Mouse (Mus musculus): ENCODE measurements around the gene Olfr320. TPM values are rescaled to one million over a fixed set of nuclear protein-coding genes. Genes with fewer than 3 reads are reported as not detected.
"Not testable (repeated sequence)": the region's sequence is repeated elsewhere in the genome, so short reads cannot be mapped to it uniquely, and the experiment has no call there.

The Olfr320 gene
- polyA plus RNA-seq, 1 experiment = not detected

- H3K27me3 ChIP-seq (replicated peaks) = peaks cover 1% of the 10 kb centered on the region
- H3K9me3 ChIP-seq = no peaks in the 10 kb centered on the region
- H3K4me3 ChIP-seq (replicated peaks) = no peak within 1 kb of the TSS
- H3K36me3 ChIP-seq (replicated peaks; ENCODE audit: low read length) = peaks cover 9% of the 10 kb centered on the region
- H3K4me1 ChIP-seq = peaks cover 7% of the 10 kb centered on the region; the same call in 1 of the 2 replicates
- TF ChIP-seq FLI1 (IDR thresholded peaks at IDR 0.05; ENCODE audit: low read length) (no peak), GATA1 (IDR thresholded peaks at IDR 0.05; ENCODE audit: borderline replicate concordance, low read length) (no peak)
These were observed 22.3 kb upstream of the Olfr320 start, which contains the start of gene Olfr322 for GRCm38 (mm10) chr11:58658596-58658995. Gene Olfr322, plus strand, starts transcription at chr11:58658782.

- Histone ChIP-seq H3K4me1 (0 out of 2 replicates have a peak, but pooled peaks cover 3% of the 10 kb centered on the region), H3K36me3 (replicated peaks; ENCODE audit: low read length) (no peaks in the 10 kb centered on the region), H3K9me3 (no peaks in the 10 kb centered on the region), H3K27me3 (replicated peaks) (peaks cover 3% of the 10 kb centered on the region), H3K4me3 (replicated peaks) (no peak overlapping the region)
- TF ChIP-seq GATA1 (IDR thresholded peaks at IDR 0.05; ENCODE audit: borderline replicate concordance, low read length) (no peak), FLI1 (IDR thresholded peaks at IDR 0.05; ENCODE audit: low read length) (no peak)
These were observed 11.6 kb upstream of the Olfr320 start for GRCm38 (mm10) chr11:58669252-58669651.

DNA sequence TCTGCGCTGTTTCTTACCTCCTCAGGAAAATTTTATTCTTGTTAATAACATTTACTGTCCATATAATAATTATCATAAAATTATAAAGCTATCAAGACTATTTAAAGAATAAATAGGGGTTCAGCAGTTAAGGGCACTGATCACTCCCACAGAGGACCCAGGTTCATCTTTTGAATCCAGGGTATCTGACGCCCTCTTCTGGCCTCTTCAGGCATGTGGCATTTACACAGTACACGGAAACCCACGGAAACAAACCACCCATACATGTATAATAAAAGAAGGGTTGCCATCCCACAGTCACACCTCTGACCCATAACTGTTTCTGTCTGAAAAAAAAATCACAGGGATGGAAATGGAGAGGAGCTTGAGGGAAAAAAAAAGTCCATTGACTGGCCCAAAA, 9.1 kb upstream of the Olfr320 start:
- Histone ChIP-seq H3K4me1 (0 out of 2 replicates have a peak, but pooled peaks cover 3% of the 10 kb centered on the region), H3K36me3 (replicated peaks; ENCODE audit: low read length) (no peaks in the 10 kb centered on the region), H3K9me3 (no peaks in the 10 kb centered on the region), H3K4me3 (replicated peaks) (no peak overlapping the region), H3K27me3 (replicated peaks) (no peaks in the 10 kb centered on the region)
- TF ChIP-seq FLI1 (IDR thresholded peaks at IDR 0.05; ENCODE audit: low read length) = no peak
- TF ChIP-seq GATA1 (IDR thresholded peaks at IDR 0.05; ENCODE audit: borderline replicate concordance, low read length) = no peak

DNA sequence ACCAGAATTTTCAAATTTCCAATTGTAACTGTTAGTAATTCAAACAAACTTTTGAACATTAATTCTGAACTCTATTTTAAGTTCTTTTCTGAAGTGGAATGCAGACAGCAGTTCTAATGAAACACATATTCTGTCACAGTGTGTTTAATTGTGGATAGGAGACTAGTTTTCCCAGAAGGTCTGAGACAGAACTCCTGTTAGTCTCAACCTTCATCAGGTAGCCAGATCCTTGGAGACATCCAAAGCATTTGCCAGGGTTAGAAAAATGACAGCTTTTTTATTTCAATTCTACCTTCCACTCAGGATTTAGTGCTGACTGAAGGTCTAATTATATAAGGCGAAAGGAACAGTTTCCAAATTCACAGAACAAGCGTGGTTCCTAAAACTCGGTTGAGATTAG, 18.0 kb downstream of the Olfr320 start, which contains the start of gene Olfr319:
Olfr319 (plus strand) TSS at position 301 of the 400 bp plus-strand sequence.
- Histone ChIP-seq H3K4me3 (replicated peaks) (no peak within 1 kb of the TSS), H3K36me3 (replicated peaks; ENCODE audit: low read length) (no peaks in the 10 kb centered on the region), H3K27me3 (replicated peaks) (no peaks in the 10 kb centered on the region), H3K4me1 (0 out of 2 replicates have a peak, but pooled peaks cover 8% of the 10 kb centered on the region), H3K9me3 (peaks cover 19% of the 10 kb centered on the region)
- no peak for TF ChIP-seq FLI1 (IDR thresholded peaks at IDR 0.05; ENCODE audit: low read length)

GRCm38 (mm10) chr11:58709086-58709485, 28.2 kb downstream of the Olfr320 start:
- no peaks in the 10 kb centered on the region for H3K36me3 ChIP-seq (replicated peaks; ENCODE audit: low read length)
- no peak overlapping the region for H3K4me3 ChIP-seq (replicated peaks)
- no peak for TF ChIP-seq GATA1 (IDR thresholded peaks at IDR 0.05; ENCODE audit: borderline replicate concordance, low read length)
- TF ChIP-seq FLI1 (IDR thresholded peaks at IDR 0.05; ENCODE audit: low read length) = no peak
- no peaks in the 10 kb centered on the region for H3K4me1 ChIP-seq
- H3K27me3 ChIP-seq (replicated peaks) = peaks cover 2% of the 10 kb centered on the region
- no peaks in the 10 kb centered on the region for H3K9me3 ChIP-seq

DNA sequence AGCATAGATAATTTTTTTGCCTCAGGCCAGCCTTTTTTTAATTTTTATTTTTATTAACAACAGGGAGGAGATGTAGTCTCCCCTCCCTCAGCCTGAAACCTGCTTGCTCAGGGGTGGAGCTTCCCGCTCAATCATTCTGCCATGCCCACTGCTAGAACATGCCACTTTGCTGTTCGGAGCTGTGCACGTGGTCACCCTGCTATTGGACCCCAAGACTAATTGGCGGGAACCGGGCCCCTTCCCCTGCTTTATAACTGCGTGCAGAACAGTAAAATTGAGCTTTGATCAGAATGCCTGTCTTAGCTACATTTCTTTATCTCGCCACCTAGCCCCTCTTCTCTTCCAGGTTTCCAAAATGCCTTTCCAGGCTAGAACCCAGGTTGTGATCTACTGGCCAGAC, 36.8 kb downstream of the Olfr320 start:
- not testable (repeated sequence) for H3K27me3 ChIP-seq (replicated peaks)

DNA sequence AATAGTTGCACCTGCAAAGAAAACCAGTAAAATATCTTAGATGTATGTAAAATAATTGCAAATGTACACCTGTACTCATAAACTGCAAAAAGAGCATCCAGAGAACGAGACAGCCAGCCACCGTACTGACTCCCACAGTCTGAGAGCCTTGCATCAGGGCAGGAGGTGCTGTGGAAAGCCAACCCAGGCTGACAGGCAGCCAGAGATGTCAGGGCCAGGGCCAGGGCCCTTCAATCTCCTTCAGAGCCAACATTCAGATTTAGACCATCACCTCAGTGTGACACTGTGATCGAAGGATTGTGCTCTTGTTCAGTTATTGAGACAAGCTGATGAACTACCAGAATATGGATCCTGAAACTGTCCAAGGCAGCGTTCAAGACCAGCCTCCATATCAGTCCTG, 38.8 kb downstream of the Olfr320 start:
- Histone ChIP-seq H3K36me3 (replicated peaks; ENCODE audit: low read length) (no peaks in the 10 kb centered on the region), H3K4me1 (no peaks in the 10 kb centered on the region), H3K4me3 (replicated peaks) (no peak overlapping the region), H3K9me3 (no peaks in the 10 kb centered on the region), H3K27me3 (replicated peaks) (no peaks in the 10 kb centered on the region)
- TF ChIP-seq GATA1 (IDR thresholded peaks at IDR 0.05; ENCODE audit: borderline replicate concordance, low read length) (no peak), FLI1 (IDR thresholded peaks at IDR 0.05; ENCODE audit: low read length) (no peak)

More for the DNA sequence above, 36.8 kb downstream of the Olfr320 start:
- H3K9me3 ChIP-seq; H3K36me3 ChIP-seq (replicated peaks; ENCODE audit: low read length); H3K4me3 ChIP-seq (replicated peaks); H3K4me1 ChIP-seq: not testable (repeated sequence)

DNA sequence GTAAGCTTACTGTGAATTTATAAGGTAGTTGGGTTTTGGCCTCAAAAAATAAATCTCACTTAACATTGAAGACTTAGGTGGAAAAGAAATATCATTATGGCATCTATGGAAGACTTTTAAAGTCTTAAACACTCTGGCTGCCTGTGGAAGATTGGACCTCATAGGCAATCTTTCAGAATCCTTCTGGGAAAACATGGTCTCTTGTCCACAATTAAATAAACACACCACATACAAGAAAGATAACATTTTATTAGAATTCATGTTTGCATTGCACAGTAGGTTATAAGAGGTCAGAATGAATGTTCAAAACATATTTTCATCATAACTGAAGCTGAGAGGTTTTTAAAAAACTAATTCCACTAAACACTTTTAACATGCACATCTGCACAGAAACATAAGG, 43.0 kb downstream of the Olfr320 start, which contains the start of gene Olfr318:
Olfr318 (minus strand) TSS at position 101 of the 400 bp plus-strand sequence.
- Histone ChIP-seq H3K9me3 (no peaks in the 10 kb centered on the region), H3K27me3 (replicated peaks) (no peaks in the 10 kb centered on the region), H3K36me3 (replicated peaks; ENCODE audit: low read length) (no peaks in the 10 kb centered on the region), H3K4me3 (replicated peaks) (no peak within 1 kb of the TSS), H3K4me1 (no peaks in the 10 kb centered on the region)
- no peak for TF ChIP-seq FLI1 (IDR thresholded peaks at IDR 0.05; ENCODE audit: low read length)
- no peak for TF ChIP-seq GATA1 (IDR thresholded peaks at IDR 0.05; ENCODE audit: borderline replicate concordance, low read length)

DNA sequence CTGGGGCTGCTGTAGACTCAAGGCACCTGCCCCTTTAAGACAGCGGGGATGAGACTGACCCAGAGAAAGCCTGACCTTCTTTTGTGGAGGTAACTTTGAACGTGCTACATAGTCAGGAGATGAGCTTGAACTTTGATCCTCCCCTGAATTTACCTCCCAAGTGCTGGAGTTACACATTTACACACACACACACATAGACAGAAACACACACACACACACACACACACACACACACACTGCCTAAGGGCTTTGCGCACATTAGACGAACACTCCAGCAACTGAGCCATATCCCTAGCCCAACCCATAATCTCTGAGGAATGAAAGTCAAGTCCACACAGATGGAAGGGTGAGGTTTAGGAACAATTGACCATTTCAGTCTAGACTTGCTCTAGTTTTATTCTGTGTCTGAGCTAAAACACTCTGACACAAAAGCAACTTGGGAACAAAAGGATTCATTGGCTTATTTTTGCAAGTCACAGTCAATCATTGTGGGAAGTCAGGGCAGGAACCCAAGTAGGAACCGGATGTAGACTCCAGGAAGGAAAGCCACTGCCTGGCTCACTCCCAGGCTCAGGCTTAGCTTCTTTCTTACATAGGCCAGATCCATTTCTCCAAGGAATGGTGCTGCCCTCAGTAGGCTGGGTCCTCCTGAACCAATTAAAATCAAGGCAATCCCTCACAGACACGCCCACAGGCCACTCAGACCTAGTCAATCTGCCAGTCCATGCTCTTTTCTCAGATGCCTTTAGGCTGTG, 47.2 kb downstream of the Olfr320 start:
- H3K36me3 ChIP-seq (replicated peaks; ENCODE audit: low read length); H3K9me3 ChIP-seq; H3K4me3 ChIP-seq (replicated peaks); H3K27me3 ChIP-seq (replicated peaks); H3K4me1 ChIP-seq: not testable (repeated sequence)

- no peak overlapping the region for H3K4me3 ChIP-seq (replicated peaks)
- H3K27me3 ChIP-seq (replicated peaks) = peaks cover 10% of the 10 kb centered on the region
These were observed 52.5 kb downstream of the Olfr320 start for GRCm38 (mm10) chr11:58733372-58733771.

More at GRCm38 (mm10) chr11:58733372-58733771, 52.5 kb downstream of the Olfr320 start:
- H3K9me3 ChIP-seq = no peaks in the 10 kb centered on the region
- no peaks in the 10 kb centered on the region for H3K4me1 ChIP-seq
- no peak for TF ChIP-seq FLI1 (IDR thresholded peaks at IDR 0.05; ENCODE audit: low read length)
- no peak for TF ChIP-seq GATA1 (IDR thresholded peaks at IDR 0.05; ENCODE audit: borderline replicate concordance, low read length)
- no peaks in the 10 kb centered on the region for H3K36me3 ChIP-seq (replicated peaks; ENCODE audit: low read length)

Other genes starting within 250 kb of the Olfr320 start
- gene Gm12253, start 248.5 kb upstream of the Olfr320 start, polyA plus RNA-seq (2012; ENCODE audit: insufficient read depth, low replicate concordance) = not detected in 2 replicates
- not detected in 2 replicates for gene Lypd9, start 228.2 kb upstream of the Olfr320 start, polyA plus RNA-seq (2012; ENCODE audit: insufficient read depth, low replicate concordance)
- gene Olfr30, start 218.8 kb upstream of the Olfr320 start, polyA plus RNA-seq (2012; ENCODE audit: insufficient read depth, low replicate concordance) = not detected in 2 replicates
- not detected in 2 replicates for gene Olfr332, start 188.5 kb upstream of the Olfr320 start, polyA plus RNA-seq (2012; ENCODE audit: insufficient read depth, low replicate concordance)
- not detected in 2 replicates for gene Olfr331, start 178.5 kb upstream of the Olfr320 start, polyA plus RNA-seq (2012; ENCODE audit: insufficient read depth, low replicate concordance)
- gene Olfr330, start 146.3 kb upstream of the Olfr320 start, polyA plus RNA-seq (2012; ENCODE audit: insufficient read depth, low replicate concordance) = not detected in 2 replicates
- not detected in 2 replicates for gene Olfr329-ps, start 134.7 kb upstream of the Olfr320 start, polyA plus RNA-seq (2012; ENCODE audit: insufficient read depth, low replicate concordance)
- gene Olfr328, start 125.5 kb upstream of the Olfr320 start, polyA plus RNA-seq (2012; ENCODE audit: insufficient read depth, low replicate concordance) = 0.44 TPM in 1 of 2 replicates, not detected in the other
- gene Olfr224, start 110.5 kb upstream of the Olfr320 start, polyA plus RNA-seq (2012; ENCODE audit: insufficient read depth, low replicate concordance) = not detected in 2 replicates
- gene Olfr325, start 103.4 kb upstream of the Olfr320 start, polyA plus RNA-seq (2012; ENCODE audit: insufficient read depth, low replicate concordance) = not detected in 2 replicates
- not detected in 2 replicates for gene Olfr324, start 86.0 kb upstream of the Olfr320 start, polyA plus RNA-seq (2012; ENCODE audit: insufficient read depth, low replicate concordance)
- gene 2210407C18Rik, start 65.0 kb upstream of the Olfr320 start, polyA plus RNA-seq (2012; ENCODE audit: insufficient read depth, low replicate concordance) = not detected in 2 replicates
- gene Olfr323, start 50.6 kb upstream of the Olfr320 start, polyA plus RNA-seq (2012; ENCODE audit: insufficient read depth, low replicate concordance) = not detected in 2 replicates
- gene Trim58, start 40.6 kb upstream of the Olfr320 start, polyA plus RNA-seq (2012; ENCODE audit: insufficient read depth, low replicate concordance) = 7.9 and 18.0 TPM in 2 replicates
- not detected in 2 replicates for gene Olfr322, start 22.3 kb upstream of the Olfr320 start, polyA plus RNA-seq (2012; ENCODE audit: insufficient read depth, low replicate concordance)
- gene Olfr319, start 18.1 kb downstream of the Olfr320 start, polyA plus RNA-seq (2012; ENCODE audit: insufficient read depth, low replicate concordance) = not detected in 2 replicates
- gene Olfr318, start 42.9 kb downstream of the Olfr320 start, polyA plus RNA-seq (2012; ENCODE audit: insufficient read depth, low replicate concordance) = not detected in 2 replicates
- not detected in 2 replicates for gene Olfr317, start 58.1 kb downstream of the Olfr320 start, polyA plus RNA-seq (2012; ENCODE audit: insufficient read depth, low replicate concordance)
- not detected in 2 replicates for gene Olfr316, start 71.6 kb downstream of the Olfr320 start, polyA plus RNA-seq (2012; ENCODE audit: insufficient read depth, low replicate concordance)
- gene Olfr315, start 92.1 kb downstream of the Olfr320 start, polyA plus RNA-seq (2012; ENCODE audit: insufficient read depth, low replicate concordance) = not detected in 2 replicates
- 3.7 TPM in 1 of 2 replicates, not detected in the other for gene Olfr314, start 101.9 kb downstream of the Olfr320 start, polyA plus RNA-seq (2012; ENCODE audit: insufficient read depth, low replicate concordance)
- not detected in 2 replicates for gene Fam183b, start 120.9 kb downstream of the Olfr320 start, polyA plus RNA-seq (2012; ENCODE audit: insufficient read depth, low replicate concordance)
- gene Olfr313, start 133.9 kb downstream of the Olfr320 start, polyA plus RNA-seq (2012; ENCODE audit: insufficient read depth, low replicate concordance) = not detected in 2 replicates
- gene Olfr312, start 148.1 kb downstream of the Olfr320 start, polyA plus RNA-seq (2012; ENCODE audit: insufficient read depth, low replicate concordance) = not detected in 2 replicates
- not detected in 2 replicates for gene Olfr311, start 158.2 kb downstream of the Olfr320 start, polyA plus RNA-seq (2012; ENCODE audit: insufficient read depth, low replicate concordance)
- not detected in 2 replicates for gene Gm12258, start 166.1 kb downstream of the Olfr320 start, polyA plus RNA-seq (2012; ENCODE audit: insufficient read depth, low replicate concordance)
- 0.32 TPM in 1 of 2 replicates, not detected in the other for gene 2810021J22Rik, start 186.1 kb downstream of the Olfr320 start, polyA plus RNA-seq (2012; ENCODE audit: insufficient read depth, low replicate concordance)
- 0.11 TPM in 1 of 2 replicates, not detected in the other for gene Zfp39, start 223.1 kb downstream of the Olfr320 start, polyA plus RNA-seq (2012; ENCODE audit: insufficient read depth, low replicate concordance)
- not detected in 2 replicates for gene Btnl10, start 236.8 kb downstream of the Olfr320 start, polyA plus RNA-seq (2012; ENCODE audit: insufficient read depth, low replicate concordance)